Mouse (Mus musculus) MEL (cell line): ENCODE data around the gene Pold4. TPM values are rescaled to one million over a fixed set of nuclear protein-coding genes. Genes with fewer than 3 reads are reported as not detected.

Experiments used
- DNase-seq: peaks from one replicate; pipeline ENCODE4 v3.0.0; 2011; ENCODE audit warnings: low read depth, low spot score
- H3K27ac ChIP-seq: 2 replicates; pipeline ENCODE4 v1.5.1; 2012; ENCODE audit warnings: low read depth, mild to moderate bottlenecking, control low read depth, low read length, moderate library complexity; ENCODE audit not compliant: control insufficient read depth
- H3K27me3 ChIP-seq, 2 experiments: fragments of 150-350 bp in 1 of 2; sonication (generic) in 1 of 2; 2 replicates each; pipeline ENCODE4 v1.6.1; 2012; ENCODE audit warnings: low read length in 2 of 2, mild to moderate bottlenecking in 2 of 2, improper control_type of control experiment in 1 of 2, moderate library complexity in 1 of 2; ENCODE audit not compliant: insufficient read depth in 2 of 2, control insufficient read depth in 1 of 2
- H3K36me3 ChIP-seq, 2 experiments: 2 replicates each; pipeline ENCODE4 v1.6.1; 2012 to 2014; ENCODE audit warnings: low read length in 2 of 2, improper control_type of control experiment in 1 of 2, inconsistent platforms in 1 of 2, mild to moderate bottlenecking in 1 of 2; ENCODE audit not compliant: insufficient read depth in 2 of 2, control insufficient read depth in 1 of 2
- H3K4me1 ChIP-seq, 2 experiments: fragments of 150-350 bp in 1 of 2; sonication (generic) in 1 of 2; 2 replicates each; pipeline ENCODE4 v1.6.1; 2012; ENCODE audit warnings: low read length in 2 of 2, improper control_type of control experiment in 1 of 2, mild to moderate bottlenecking in 1 of 2; ENCODE audit not compliant: insufficient read depth in 2 of 2, control insufficient read depth in 1 of 2
- H3K4me3 ChIP-seq, 2 experiments: fragments of 150-350 bp in 1 of 2; sonication (generic) in 1 of 2; 2 replicates each; pipeline ENCODE4 v1.5.1; 2012; ENCODE audit warnings: low read depth in 2 of 2, low read length in 2 of 2, mild to moderate bottlenecking in 2 of 2, moderate library complexity in 2 of 2, control low read depth in 1 of 2, improper control_type of control experiment in 1 of 2; ENCODE audit not compliant: control insufficient read depth in 1 of 2, insufficient read depth in 1 of 2
- H3K79me2 ChIP-seq: 2 replicates; pipeline ENCODE4 v1.6.1; 2012; ENCODE audit warnings: mild to moderate bottlenecking, low read length, moderate library complexity; ENCODE audit not compliant: control insufficient read depth, poor library complexity, insufficient read depth
- H3K9ac ChIP-seq: 2 replicates; pipeline ENCODE4 v1.6.1; 2012; ENCODE audit warnings: low read depth, mild to moderate bottlenecking, control low read depth, low read length, moderate library complexity; ENCODE audit not compliant: control insufficient read depth, poor library complexity, severe bottlenecking
- H3K9me3 ChIP-seq: fragments of 150-350 bp; sonication (generic); replicated peaks from 2 replicates; pipeline ENCODE4 v1.6.1; 2012; ENCODE audit warnings: mild to moderate bottlenecking, low read length, improper control_type of control experiment, moderate library complexity; ENCODE audit not compliant: insufficient read depth
- BHLHE40 ChIP-seq: IDR thresholded peaks from 2 replicates; pipeline ENCODE4 v1.6.1; 2012; ENCODE audit warnings: low read depth, mild to moderate bottlenecking, inconsistent platforms, low read length, improper control_type of control experiment, borderline replicate concordance
- CHD1 ChIP-seq: IDR thresholded peaks from 2 replicates; pipeline ENCODE4 v1.6.1; 2012; ENCODE audit warnings: low read depth, mild to moderate bottlenecking, inconsistent platforms, low read length, improper control_type of control experiment
- E2F4 ChIP-seq: IDR thresholded peaks from 2 replicates; pipeline ENCODE4 v1.6.1; 2011; ENCODE audit warnings: low read depth, low read length, improper control_type of control experiment, borderline replicate concordance
- ELF1 ChIP-seq: IDR thresholded peaks from 2 replicates; pipeline ENCODE4 v1.6.1; 2014; ENCODE audit warnings: low read depth, mild to moderate bottlenecking, inconsistent platforms, low read length, improper control_type of control experiment, moderate library complexity
- EP300 ChIP-seq, 2 experiments: IDR thresholded peaks; 2 replicates each; pipeline ENCODE4 v1.6.1; 2011; ENCODE audit warnings: improper control_type of control experiment in 2 of 2, low read length in 2 of 2, low read depth in 1 of 2, mild to moderate bottlenecking in 1 of 2
- GABPA ChIP-seq: IDR thresholded peaks from 2 replicates; pipeline ENCODE4 v1.6.1; 2012; ENCODE audit warnings: low read depth, mild to moderate bottlenecking, inconsistent platforms, low read length, improper control_type of control experiment, moderate library complexity
- GATA1 ChIP-seq: IDR thresholded peaks from 2 replicates; pipeline ENCODE4 v1.6.1; 2011; ENCODE audit warnings: low read depth, low read length, improper control_type of control experiment
- HCFC1 ChIP-seq: IDR thresholded peaks from 2 replicates; pipeline ENCODE4 v1.6.1; 2012; ENCODE audit warnings: low read depth, mild to moderate bottlenecking, inconsistent platforms, low read length, improper control_type of control experiment, moderate library complexity
- JUND ChIP-seq: IDR thresholded peaks from 2 replicates; pipeline ENCODE4 v1.6.1; 2011; ENCODE audit warnings: low read depth, mild to moderate bottlenecking, improper control_type of control experiment, low read length
- KAT2A ChIP-seq: conservative IDR thresholded peaks from 2 replicates; pipeline ENCODE4 v1.6.1; 2012; ENCODE audit warnings: low read depth, low read length, improper control_type of control experiment, inconsistent platforms
- MAFK ChIP-seq: IDR thresholded peaks from 2 replicates; pipeline ENCODE4 v1.6.1; 2011; ENCODE audit warnings: low read depth, mild to moderate bottlenecking, low read length, improper control_type of control experiment, borderline replicate concordance
- MAX ChIP-seq: IDR thresholded peaks from 2 replicates; pipeline ENCODE4 v1.6.1; 2011; ENCODE audit warnings: low read length, improper control_type of control experiment
- MXI1 ChIP-seq: IDR thresholded peaks from 2 replicates; pipeline ENCODE4 v1.6.1; 2011; ENCODE audit warnings: mild to moderate bottlenecking, low read depth, low read length, improper control_type of control experiment
- MYB ChIP-seq: IDR thresholded peaks from 2 replicates; pipeline ENCODE4 v1.6.1; 2011; ENCODE audit warnings: mild to moderate bottlenecking, low read depth, low read length, improper control_type of control experiment
- MYC ChIP-seq: IDR thresholded peaks from 2 replicates; pipeline ENCODE4 v1.6.1; 2011; ENCODE audit warnings: low read depth, mild to moderate bottlenecking, low read length, improper control_type of control experiment, moderate library complexity
- NRF1 ChIP-seq: IDR thresholded peaks from 2 replicates; pipeline ENCODE4 v1.6.1; 2014; ENCODE audit warnings: low read depth, mild to moderate bottlenecking, inconsistent platforms, low read length, improper control_type of control experiment, moderate library complexity; ENCODE audit not compliant: poor library complexity, insufficient read depth, severe bottlenecking
- POLR2A ChIP-seq, 2 experiments: IDR thresholded peaks; 2 replicates each; pipeline ENCODE4 v1.6.1; 2011 to 2012; ENCODE audit warnings: low read length in 2 of 2, mild to moderate bottlenecking in 2 of 2, control low read depth in 1 of 2, improper control_type of control experiment in 1 of 2, low read depth in 1 of 2, moderate library complexity in 1 of 2; ENCODE audit not compliant: control insufficient read depth in 1 of 2, insufficient read depth in 1 of 2, poor library complexity in 1 of 2
- POLR2AphosphoS2 ChIP-seq: IDR thresholded peaks from 2 replicates; pipeline ENCODE4 v1.6.1; 2011; ENCODE audit warnings: low read length, improper control_type of control experiment
- POLR2AphosphoS5 ChIP-seq: IDR thresholded peaks from 2 replicates; pipeline ENCODE4 v1.6.1; 2012; ENCODE audit warnings: low read depth, borderline replicate concordance, mild to moderate bottlenecking, inconsistent platforms, low read length, moderate library complexity, mixed read lengths
- RAD21 ChIP-seq: IDR thresholded peaks from 2 replicates; pipeline ENCODE4 v1.6.1; 2011; ENCODE audit warnings: mild to moderate bottlenecking, low read depth, low read length, improper control_type of control experiment
- RCOR1 ChIP-seq: IDR thresholded peaks from 2 replicates; pipeline ENCODE4 v1.6.1; 2012; ENCODE audit warnings: low read depth, mild to moderate bottlenecking, inconsistent platforms, low read length, improper control_type of control experiment
- SMC3 ChIP-seq: IDR thresholded peaks from 2 replicates; pipeline ENCODE4 v1.6.1; 2011; ENCODE audit warnings: low read depth, low read length, improper control_type of control experiment
- TAL1 ChIP-seq: IDR thresholded peaks from 2 replicates; pipeline ENCODE4 v1.6.1; 2012; ENCODE audit warnings: mild to moderate bottlenecking, inconsistent platforms, low read length, moderate library complexity, mixed read lengths
- TBP ChIP-seq: IDR thresholded peaks from 2 replicates; pipeline ENCODE4 v1.8.0; 2011; ENCODE audit warnings: low read depth, low read length, improper control_type of control experiment
- TCF12 ChIP-seq: IDR thresholded peaks from 2 replicates; pipeline ENCODE4 v1.6.1; 2014; ENCODE audit warnings: low read depth, mild to moderate bottlenecking, inconsistent platforms, low read length, improper control_type of control experiment, moderate library complexity
- UBTF ChIP-seq: IDR thresholded peaks from 2 replicates; pipeline ENCODE4 v1.6.1; 2012; ENCODE audit warnings: low read depth, mild to moderate bottlenecking, inconsistent platforms, low read length, improper control_type of control experiment, moderate library complexity, borderline replicate concordance; ENCODE audit not compliant: insufficient read depth
- USF1 ChIP-seq: IDR thresholded peaks from 2 replicates; pipeline ENCODE4 v1.6.1; 2014; ENCODE audit warnings: low read depth, mild to moderate bottlenecking, inconsistent platforms, low read length, improper control_type of control experiment, moderate library complexity
- USF2 ChIP-seq, 2 experiments: IDR thresholded peaks; 2 replicates each; pipeline ENCODE4 v1.6.1; 2011 to 2012; ENCODE audit warnings: improper control_type of control experiment in 2 of 2, low read length in 2 of 2, borderline replicate concordance in 1 of 2, inconsistent platforms in 1 of 2, low read depth in 1 of 2, mild to moderate bottlenecking in 1 of 2; ENCODE audit not compliant: insufficient read depth in 1 of 2
- polyA plus RNA-seq, 2 experiments: library from polyadenylated mRNA; stranded (reverse) in 1 of 2; unstranded in 1 of 2; fragments of >175 nt in 1 of 2; fragments of >200 nt in 1 of 2; gene quantifications; 2 replicates each; pipeline versions ENCODE4 v1.2.1 to v1.2.4; 2012; ENCODE audit warnings: low replicate concordance in 2 of 2, low read depth in 1 of 2; ENCODE audit not compliant: insufficient read length in 2 of 2, insufficient read depth in 1 of 2, missing spikeins in 1 of 2
- total RNA-seq: library from RNA; depleted of rRNA; stranded (reverse); fragments of 300-350 nt; gene quantifications from 2 replicates; pipeline ENCODE4 v1.2.3, GENCODE M21; 2012

Gene Pold4
- total and polyA plus RNA-seq, 3 experiments, result 18.5 to 40.4 TPM; not detected in 1

DNA sequence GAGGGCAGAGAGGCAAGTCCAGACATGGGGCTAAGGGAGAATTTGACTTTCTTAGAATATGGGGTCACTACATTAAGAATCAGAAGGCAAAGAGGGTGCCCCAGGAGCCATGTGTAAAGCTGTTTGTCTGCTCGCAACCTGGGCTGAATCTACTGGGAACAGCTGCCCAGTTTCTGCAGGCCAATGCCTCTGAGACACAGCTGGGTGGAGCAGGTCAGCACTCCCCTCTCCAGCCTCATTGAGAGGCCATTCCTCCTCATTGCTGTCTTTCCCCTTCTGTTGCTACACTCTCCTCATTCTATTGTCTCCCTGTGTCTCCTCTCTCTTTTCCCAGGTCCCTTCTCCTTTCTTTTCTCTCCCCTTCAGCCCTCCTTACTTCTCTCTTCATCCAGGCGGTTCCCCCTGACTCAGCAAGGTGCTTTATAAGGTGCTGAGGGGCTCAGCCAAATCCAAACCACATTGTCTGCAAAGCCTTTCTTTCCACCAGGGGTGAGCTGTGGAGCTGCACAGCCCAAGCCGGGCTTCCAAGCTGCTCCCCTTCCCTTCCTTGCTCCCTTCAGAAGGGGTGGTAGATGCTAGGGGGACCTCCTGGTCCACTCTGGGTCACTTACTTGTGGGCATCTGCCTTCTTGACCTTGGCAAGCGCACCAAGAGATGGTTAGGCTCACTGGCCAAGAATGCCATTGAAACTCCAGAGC lies 19.7 kb upstream of the Pold4 start:
- TF ChIP-seq RAD21 (no peak), HCFC1 (no peak), TCF12 (no peak), TBP (no peak), POLR2A (IDR thresholded peaks at IDR 0.05; ENCODE audit: control insufficient read depth in 1 of 2, insufficient read depth in 1 of 2, low read depth in 1 of 2, low read length in 2 of 2, poor library complexity in 1 of 2) (no peak), RCOR1 (no peak), JUND (no peak), POLR2AphosphoS2 (no peak), SMC3 (no peak), TAL1 (no peak), CHD1 (no peak), USF2 (IDR thresholded peaks at IDR 0.05; ENCODE audit: borderline replicate concordance in 1 of 2, insufficient read depth in 1 of 2, low read depth in 1 of 2, low read length in 2 of 2) (no peak), BHLHE40 (no peak), MYC (no peak), USF1 (no peak), GATA1 (no peak), EP300 (IDR thresholded peaks at IDR 0.05; ENCODE audit: low read depth in 1 of 2, low read length in 2 of 2) (no peak)
- H3K27me3 ChIP-seq, result peaks cover 10 to 18% of the 10 kb centered on the region in 2 experiments
- no peak for DNase-seq
- H3K4me3 ChIP-seq, result no peak overlapping the region
- H3K9me3 ChIP-seq, result no peaks in the 10 kb centered on the region
- H3K79me2 ChIP-seq, result peaks cover 2% of the 10 kb centered on the region; the same call in 1 of the 2 replicates
- H3K27ac ChIP-seq, result no peak overlapping the region
- H3K36me3 ChIP-seq, result peaks cover 0 to 13% of the 10 kb centered on the region in 2 experiments; a peak in 2 of 4 replicates
- peaks cover 2 to 21% of the 10 kb centered on the region in 2 experiments for H3K4me1 ChIP-seq
- H3K9ac ChIP-seq, result no peak overlapping the region

DNA sequence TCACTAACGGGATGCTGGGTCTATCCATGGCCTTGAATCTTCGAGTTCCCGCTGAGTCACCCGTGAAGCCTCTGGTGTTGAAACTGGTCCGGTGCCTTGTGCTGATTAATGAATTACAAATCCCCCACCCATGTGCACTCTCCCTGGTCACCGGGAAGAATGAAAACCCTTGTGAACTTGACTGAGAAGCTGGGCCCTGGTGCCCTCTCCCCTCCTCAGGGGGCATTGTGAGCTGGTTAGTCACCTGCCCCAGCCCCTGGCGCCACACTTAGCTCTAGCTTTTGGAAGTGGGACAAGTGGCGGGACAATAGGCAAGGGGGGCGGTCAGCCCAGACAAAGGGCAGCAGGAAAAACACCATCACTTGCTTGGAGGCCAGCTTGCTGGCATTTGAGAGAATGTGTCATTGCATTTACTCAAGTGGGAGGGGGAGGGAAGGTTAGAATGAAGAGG lies 18.1 kb upstream of the Pold4 start:
- peaks cover 10 to 18% of the 10 kb centered on the region in 2 experiments for H3K27me3 ChIP-seq
- peaks cover 2% of the 10 kb centered on the region; the same call in 1 of the 2 replicates for H3K79me2 ChIP-seq
- H3K9me3 ChIP-seq, result no peaks in the 10 kb centered on the region
- H3K4me1 ChIP-seq, result peaks cover under 1 to 19% of the 10 kb centered on the region in 2 experiments
- peak overlapping the region; percentile 80; the same call in 1 of the 2 replicates for H3K9ac ChIP-seq
- DNase-seq, result no peak
- H3K27ac ChIP-seq, result no peak overlapping the region
- no peak for TF ChIP-seq POLR2AphosphoS2
- no peak for TF ChIP-seq KAT2A
- TF ChIP-seq ELF1, result no peak
- no peak for TF ChIP-seq MAX
- no peak for TF ChIP-seq E2F4
- no peak for TF ChIP-seq NRF1
- TF ChIP-seq MXI1, result no peak
- no peak for TF ChIP-seq USF2 (IDR thresholded peaks at IDR 0.05; ENCODE audit: borderline replicate concordance in 1 of 2, insufficient read depth in 1 of 2, low read depth in 1 of 2, low read length in 2 of 2)
- TF ChIP-seq HCFC1, result no peak
- TF ChIP-seq SMC3, result no peak
- TF ChIP-seq MAFK, result no peak
- no peak for TF ChIP-seq GABPA
- TF ChIP-seq TCF12, result no peak
- TF ChIP-seq POLR2AphosphoS5, result no peak
- no peak for TF ChIP-seq EP300 (IDR thresholded peaks at IDR 0.05; ENCODE audit: low read depth in 1 of 2, low read length in 2 of 2)
- no peak for TF ChIP-seq UBTF
- no peak for TF ChIP-seq USF1
- TF ChIP-seq CHD1, result no peak
- TF ChIP-seq MYB, result no peak
- TF ChIP-seq TBP, result no peak
- peak overlapping the region; percentile 67 to 92; a peak in 2 of 4 replicates for H3K4me3 ChIP-seq
- peaks cover 0 to 13% of the 10 kb centered on the region in 2 experiments; a peak in 2 of 4 replicates for H3K36me3 ChIP-seq
